Mouse (Mus musculus) stomach, embryonic 14.5 days (tissue): ENCODE results near the gene Slc25a35. TPM values are rescaled to one million over a fixed set of nuclear protein-coding genes. Genes with fewer than 3 reads are reported as not detected.

Experiments used
- ATAC-seq: fragments of 200-750 bp; cut with Nextera tagmentation; 2 replicates; pipeline ENCODE4 v1.8.0; 2017; ENCODE audit warnings: low read depth, moderate TSS enrichment; ENCODE audit not compliant: insufficient number of reproducible peaks, insufficient read depth, low FRiP score
- H3K27ac ChIP-seq: fragments of 300-500 bp; sonication (generic); 2 replicates; pipeline ENCODE4 v1.5.1; 2014; ENCODE audit warnings: mild to moderate bottlenecking, low read length, moderate library complexity, mixed read lengths
- H3K27me3 ChIP-seq: fragments of 300-500 bp; sonication (generic); 2 replicates; pipeline ENCODE4 v1.6.1; 2014; ENCODE audit warnings: low read length, control low read depth, mixed read lengths; ENCODE audit not compliant: control insufficient read depth, insufficient read depth
- H3K36me3 ChIP-seq: fragments of 300-500 bp; sonication (generic); 2 replicates; pipeline ENCODE4 v1.6.1; 2014; ENCODE audit warnings: mild to moderate bottlenecking, control low read depth, low read length, moderate library complexity, mixed read lengths; ENCODE audit not compliant: control insufficient read depth, insufficient read depth
- H3K4me1 ChIP-seq: fragments of 300-500 bp; sonication (generic); 2 replicates; pipeline ENCODE4 v1.6.1; 2014; ENCODE audit warnings: low read length, control low read depth, mixed read lengths; ENCODE audit not compliant: control insufficient read depth, insufficient read depth
- H3K4me2 ChIP-seq: fragments of 300-500 bp; sonication (generic); replicated peaks from 2 replicates; pipeline ENCODE4 v1.6.1; 2014; ENCODE audit warnings: low read depth, low read length, control low read depth
- H3K4me3 ChIP-seq: fragments of 300-500 bp; sonication (generic); 2 replicates; pipeline ENCODE4 v1.5.1; 2014; ENCODE audit warnings: low read depth, low read length, control low read depth
- H3K9ac ChIP-seq: fragments of 300-500 bp; sonication (generic); replicated peaks from 2 replicates; pipeline ENCODE4 v1.6.1; 2014; ENCODE audit warnings: low read depth, mild to moderate bottlenecking, control low read depth, low read length, moderate library complexity, mixed read lengths
- H3K9me3 ChIP-seq: fragments of 300-500 bp; sonication (generic); 2 replicates; pipeline ENCODE4 v1.6.1; 2016; ENCODE audit warnings: low read depth, low read length, control low read depth; ENCODE audit not compliant: control insufficient read depth
- WGBS: fragments of 180-500 bp; shearing (Covaris S2); extraction: QIAGEN DNeasy Blood & Tissue Kit; methylation state at CpG from one replicate; pipeline ENCODE4 v1.1.7; 2014; 5-methylcytosine and 5-hydroxymethylcytosine counted together
- polyA plus RNA-seq: library from polyadenylated mRNA; unstranded; fragments of >200 nt; fragmentation: Nextera tagmentation; extraction: Ambion mirVana; gene quantifications from 2 replicates; pipeline ENCODE4 v1.2.1, GENCODE M21; 2014

Gene Slc25a35
- polyA plus RNA-seq, 1 experiment from 2014 or later = 4.1 TPM

DNA sequence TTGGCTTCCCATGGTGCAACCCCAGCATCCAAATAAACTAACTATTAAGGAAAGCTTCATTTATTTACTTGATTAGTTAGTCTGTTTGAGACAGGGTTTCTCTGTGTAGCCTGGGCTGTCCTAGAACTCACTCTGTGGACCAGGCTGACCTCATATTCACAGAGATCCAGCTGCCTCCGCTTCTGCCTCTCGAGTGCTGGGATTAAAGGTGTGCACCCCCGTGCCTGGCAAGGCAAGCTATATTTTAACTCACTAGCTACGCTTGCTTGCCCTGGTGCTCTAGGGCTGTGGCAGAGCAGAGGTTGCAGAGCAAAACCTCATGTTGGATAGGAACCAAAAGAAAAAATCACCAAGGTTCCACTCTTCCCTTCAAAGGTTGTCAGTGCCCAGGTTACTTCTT lies 27.4 kb upstream of the Slc25a35 start:
- Histone ChIP-seq H3K4me2 (peak overlapping the region; percentile 59), H3K4me3 (peak overlapping the region; percentile 31), H3K9me3 (no peaks in the 10 kb centered on the region), H3K36me3 (no peaks in the 10 kb centered on the region), H3K27me3 (no peaks in the 10 kb centered on the region), H3K9ac (peak overlapping the region; percentile 0; the same call in 1 of the 2 replicates), H3K4me1 (peaks cover 6% of the 10 kb centered on the region; the same call in 1 of the 2 replicates), H3K27ac (no peak overlapping the region; the same call in 1 of the 2 replicates)
- 47% methylated on average over 4 of the region's 4 CpGs for whole genome bisulfite sequencing
- no peak for ATAC-seq

GRCm38 (mm10) chr11:68942731-68943130 lies 25.2 kb upstream of the Slc25a35 start:
- Histone ChIP-seq H3K9me3 (no peaks in the 10 kb centered on the region), H3K4me2 (no peak overlapping the region), H3K9ac (no peak overlapping the region), H3K27me3 (no peaks in the 10 kb centered on the region), H3K36me3 (no peaks in the 10 kb centered on the region), H3K4me1 (peaks cover 13% of the 10 kb centered on the region; the same call in 1 of the 2 replicates), H3K27ac (no peak overlapping the region), H3K4me3 (no peak overlapping the region)
- WGBS = 84% methylated on average over 8 of the region's 8 CpGs
- ATAC-seq = no peak

DNA sequence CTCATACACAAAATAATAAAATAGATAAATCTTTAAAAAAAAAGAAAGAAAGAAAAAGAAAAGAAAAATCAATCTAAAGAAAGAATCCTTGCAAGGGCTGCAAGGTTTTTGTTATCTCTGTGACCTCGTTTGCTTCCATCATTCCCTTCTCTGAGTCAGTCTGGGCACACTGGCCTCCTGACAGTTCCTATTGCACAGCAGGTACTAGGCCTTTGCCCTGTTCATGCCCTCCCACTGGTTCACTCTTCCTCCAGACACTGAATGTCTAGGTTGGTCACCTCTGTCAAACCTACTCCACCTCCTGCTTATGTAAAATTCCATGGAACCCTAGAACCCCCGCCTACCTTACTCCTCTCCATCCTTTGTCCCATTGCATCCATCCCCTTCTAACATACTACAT lies 22.7 kb upstream of the Slc25a35 start:
- Histone ChIP-seq H3K36me3 (no peaks in the 10 kb centered on the region), H3K27me3 (no peaks in the 10 kb centered on the region), H3K27ac (no peak overlapping the region), H3K9ac (no peak overlapping the region), H3K4me2 (no peak overlapping the region), H3K9me3 (no peaks in the 10 kb centered on the region), H3K4me3 (no peak overlapping the region), H3K4me1 (peaks cover 12% of the 10 kb centered on the region; the same call in 1 of the 2 replicates)
- WGBS = 81% methylated on average over 2 of the region's 2 CpGs
- ATAC-seq = no peak

- Histone ChIP-seq H3K4me1 (0 out of 2 replicates have a peak, but pooled peaks cover 8% of the 10 kb centered on the region), H3K27ac (no peak overlapping the region), H3K36me3 (no peaks in the 10 kb centered on the region), H3K9ac (no peak overlapping the region), H3K4me3 (no peak overlapping the region), H3K9me3 (no peaks in the 10 kb centered on the region), H3K4me2 (no peak overlapping the region), H3K27me3 (no peaks in the 10 kb centered on the region)
- 93% methylated on average over 4 of the region's 4 CpGs for WGBS
- no peak for ATAC-seq
Observed at GRCm38 (mm10) chr11:68946001-68946400, 21.9 kb upstream of the Slc25a35 start.

DNA sequence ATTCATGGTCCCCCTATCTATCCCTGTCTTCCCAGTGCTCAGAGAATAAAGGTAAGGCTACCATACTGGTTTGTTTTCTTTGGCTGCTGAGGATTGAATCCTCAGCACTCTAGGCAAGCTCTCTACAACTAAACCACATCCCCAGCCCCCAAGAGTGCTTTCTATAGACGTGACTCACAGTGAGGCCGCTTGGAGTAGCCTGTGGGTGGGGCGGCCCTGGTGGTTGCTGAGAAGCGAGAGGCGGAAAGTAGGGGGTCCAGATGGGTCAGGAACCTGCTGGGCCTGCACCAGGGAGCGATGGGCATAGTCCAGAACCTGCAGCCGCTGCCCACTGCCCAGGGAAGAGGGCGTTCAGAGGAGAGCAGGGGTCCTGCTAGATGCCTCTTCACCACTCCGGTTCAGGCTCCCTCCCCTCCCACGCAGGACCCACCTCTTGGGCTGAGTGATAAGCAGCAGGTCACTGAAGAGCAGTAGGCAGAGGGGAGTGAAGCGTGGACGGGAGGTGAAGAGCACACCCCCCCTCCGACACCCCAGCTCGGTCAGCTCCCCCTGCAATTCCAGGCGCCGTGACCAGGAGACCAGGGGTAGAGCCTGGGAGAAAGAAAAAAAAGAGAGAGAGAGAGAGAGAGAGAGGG lies 21.0 kb upstream of the Slc25a35 start:
- WGBS = 11% methylated on average over 16 of the region's 16 CpGs
- H3K27ac ChIP-seq = no peak overlapping the region
- H3K4me2 ChIP-seq = peak overlapping the region; percentile 31
- no peaks in the 10 kb centered on the region for H3K9me3 ChIP-seq
- no peak for ATAC-seq
- H3K9ac ChIP-seq = peak overlapping the region; percentile 14; the same call in 1 of the 2 replicates
- H3K4me1 ChIP-seq = 0 out of 2 replicates have a peak, but pooled peaks cover 8% of the 10 kb centered on the region
- peak overlapping the region; percentile 17; the same call in 1 of the 2 replicates for H3K4me3 ChIP-seq
- no peaks in the 10 kb centered on the region for H3K27me3 ChIP-seq
- H3K36me3 ChIP-seq = no peaks in the 10 kb centered on the region

- 6% methylated on average over 12 of the region's 12 CpGs for WGBS
- no peaks in the 10 kb centered on the region for H3K9me3 ChIP-seq
- no peaks in the 10 kb centered on the region for H3K36me3 ChIP-seq
- H3K4me1 ChIP-seq = 0 out of 2 replicates have a peak, but pooled peaks cover 8% of the 10 kb centered on the region
- ATAC-seq = no peak
- H3K27ac ChIP-seq = no peak overlapping the region
- peak overlapping the region; percentile 31; the same call in 1 of the 2 replicates for H3K4me2 ChIP-seq
- peak overlapping the region; percentile 17; the same call in 1 of the 2 replicates for H3K4me3 ChIP-seq
- no peak overlapping the region for H3K9ac ChIP-seq
- no peaks in the 10 kb centered on the region for H3K27me3 ChIP-seq
Observed at GRCm38 (mm10) chr11:68947542-68947993, 20.4 kb upstream of the Slc25a35 start.

GRCm38 (mm10) chr11:68953903-68954302 lies 14.0 kb upstream of the Slc25a35 start:
- no peaks in the 10 kb centered on the region for H3K9me3 ChIP-seq
- no peaks in the 10 kb centered on the region for H3K4me1 ChIP-seq
- H3K9ac ChIP-seq = no peak overlapping the region
- peak overlapping the region; percentile 25; the same call in 1 of the 2 replicates for H3K4me3 ChIP-seq
- H3K36me3 ChIP-seq = no peaks in the 10 kb centered on the region
- ATAC-seq = no peak
- no peak overlapping the region for H3K27ac ChIP-seq
- H3K4me2 ChIP-seq = peak overlapping the region; percentile 44
- no peaks in the 10 kb centered on the region for H3K27me3 ChIP-seq
- 18% methylated on average over 13 of the region's 13 CpGs for WGBS

DNA sequence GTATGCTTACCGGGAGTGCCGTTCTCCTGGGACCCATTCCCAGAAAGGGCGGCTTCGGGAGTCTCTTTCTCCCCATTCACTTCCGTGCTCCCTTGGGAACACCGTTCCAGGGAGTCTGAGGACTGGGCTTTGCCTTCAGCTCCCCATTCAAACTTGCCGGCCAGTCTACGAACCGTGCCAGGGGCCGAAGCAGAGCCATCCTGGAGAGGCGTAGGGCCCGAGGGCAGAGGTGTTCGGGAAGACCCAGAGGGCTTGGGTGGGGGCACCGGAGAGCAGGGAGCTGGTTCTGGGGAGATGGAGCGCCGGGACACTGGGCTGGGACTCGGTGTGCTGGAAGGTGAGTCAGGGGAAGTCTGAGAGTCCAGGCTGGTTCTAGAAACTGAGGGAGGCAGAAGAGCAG lies 13.5 kb upstream of the Slc25a35 start:
- 2% methylated on average over 17 of the region's 17 CpGs for WGBS
- Histone ChIP-seq H3K9me3 (no peaks in the 10 kb centered on the region), H3K27ac (no peak overlapping the region), H3K4me2 (peak overlapping the region; percentile 44), H3K4me1 (no peaks in the 10 kb centered on the region), H3K36me3 (no peaks in the 10 kb centered on the region), H3K9ac (no peak overlapping the region), H3K4me3 (peak overlapping the region; percentile 25), H3K27me3 (no peaks in the 10 kb centered on the region)
- no peak for ATAC-seq
